Mouse (Mus musculus) frontal cortex, adult 2 months (tissue): Measurements from ENCODE around the gene Ndufv1. TPM values are rescaled to one million over a fixed set of nuclear protein-coding genes. Genes with fewer than 3 reads are reported as not detected.
"Not testable (repeated sequence)": the region's sequence is repeated elsewhere in the genome, so short reads cannot be mapped to it uniquely, and the experiment has no call there.

ENCODE experiments used
- DNase-seq, 2 experiments: peaks; one replicate each; pipeline ENCODE4 v3.0.0; 2022; ENCODE audit warnings: low spot score in 1 of 2; ENCODE audit errors: extremely low spot score in 1 of 2
- polyA plus RNA-seq: library from polyadenylated mRNA; depleted of rRNA; stranded (reverse); fragments of >200 nt; gene quantifications from 2 replicates; pipeline ENCODE4 v1.2.3, GENCODE M21; 2012

Gene Ndufv1
- polyA plus RNA-seq, 1 experiment: 270 TPM

DNA sequence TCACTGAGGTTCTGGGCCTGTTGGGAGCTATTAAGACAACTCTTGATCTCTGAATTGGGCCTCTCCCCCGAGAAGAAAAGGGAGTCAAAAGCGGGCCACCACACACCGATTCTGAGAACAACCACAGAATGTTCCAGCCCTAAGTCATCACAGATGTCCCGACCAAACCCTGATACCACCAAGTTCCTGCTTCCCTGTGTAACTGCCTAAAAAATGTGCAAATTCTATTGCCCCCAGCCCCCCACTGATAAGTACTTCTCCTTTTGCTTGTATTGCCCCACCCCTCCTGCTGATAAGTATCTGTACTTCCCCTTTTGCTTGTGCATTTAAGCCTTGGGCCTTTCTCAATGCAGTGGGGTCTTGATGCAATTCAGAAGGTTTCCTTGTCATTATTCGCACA, 31.5 kb upstream of the Ndufv1 start:
- not testable (repeated sequence) for DNase-seq

DNA sequence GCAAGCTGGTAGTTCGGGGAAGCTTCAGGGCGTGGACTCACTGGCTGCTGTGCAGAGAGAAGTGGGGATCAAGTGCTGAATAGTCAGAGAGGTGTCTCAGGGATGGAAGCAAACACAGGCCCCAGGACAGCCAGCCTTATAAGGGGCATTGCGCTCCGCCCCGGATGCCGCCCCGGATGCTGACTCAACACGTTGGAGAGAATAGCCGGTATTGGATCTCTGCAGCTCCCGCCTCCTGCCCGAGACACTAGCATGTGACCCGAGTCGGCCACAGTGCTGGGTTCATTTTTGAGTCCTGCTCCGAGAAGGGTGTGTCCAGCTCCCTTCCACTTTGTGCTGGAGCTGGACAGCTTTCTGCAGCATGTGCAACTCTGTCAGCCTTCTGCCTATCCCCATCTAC, 29.5 kb upstream of the Ndufv1 start:
- no peak for DNase-seq

DNA sequence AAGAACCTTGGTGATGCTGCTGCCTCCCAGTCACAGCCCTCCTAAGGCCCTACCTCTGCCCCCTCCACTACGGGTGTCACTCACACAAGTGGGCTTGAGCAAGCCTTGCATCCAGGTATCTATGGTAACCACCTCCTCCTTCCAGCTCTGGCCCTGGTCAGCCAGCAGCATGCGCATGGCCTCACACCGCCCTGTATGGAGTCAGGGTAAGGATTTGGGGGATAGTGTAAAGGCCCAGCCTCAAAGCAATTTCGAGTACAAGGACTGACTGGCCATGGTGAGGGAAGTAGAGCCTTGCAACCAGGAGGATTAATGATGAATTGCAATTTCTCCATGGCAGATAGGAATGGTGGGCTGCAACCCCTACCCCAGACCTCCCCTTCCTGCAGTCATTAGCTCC, 28.9 kb upstream of the Ndufv1 start:
- DNase-seq: not testable (repeated sequence)

DNA sequence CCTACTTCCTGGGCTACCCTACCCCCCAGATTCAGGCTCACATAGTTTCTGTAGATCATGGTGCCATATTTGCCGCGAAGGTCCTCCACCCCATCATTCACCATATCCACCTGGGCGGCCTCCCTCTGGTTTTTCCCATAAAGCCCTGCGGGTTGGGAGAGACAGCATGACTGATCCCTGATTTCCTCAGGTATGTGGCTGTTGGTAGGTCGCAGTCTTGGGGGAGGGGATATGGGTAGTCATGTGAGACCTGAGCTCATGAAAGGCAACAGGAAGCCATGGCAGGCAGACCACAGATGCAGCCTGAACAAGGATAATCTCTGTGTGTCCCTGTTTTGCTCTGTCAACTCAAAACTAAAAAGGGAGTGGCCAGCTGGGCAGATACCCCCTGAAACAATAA, 28.3 kb upstream of the Ndufv1 start:
- DNase-seq: not testable (repeated sequence)

DNA sequence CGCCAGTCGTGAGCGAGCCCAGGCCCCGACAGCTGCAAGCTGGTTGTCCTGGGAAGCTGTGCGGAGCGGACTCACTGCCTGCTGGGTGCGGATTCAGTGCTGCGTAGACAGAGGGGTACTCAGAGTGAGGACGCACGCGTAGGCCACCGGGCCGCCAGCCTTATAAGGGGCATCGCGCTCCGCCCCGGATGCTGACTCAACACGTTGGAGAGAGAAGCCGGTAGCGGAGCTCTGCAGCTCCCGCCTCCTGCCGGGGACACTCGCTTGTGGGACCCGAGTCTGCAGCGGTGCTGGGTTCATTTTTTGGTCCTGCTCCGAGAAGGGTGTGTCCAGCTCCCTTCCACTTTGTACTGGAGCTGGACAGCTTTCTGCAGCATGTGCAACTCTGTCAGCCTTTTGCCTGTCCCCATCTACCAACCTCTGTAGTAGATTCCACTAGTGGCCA, 25.2 kb upstream of the Ndufv1 start, which contains the start of gene Gstp1:
TSS of gene Gstp1 (minus strand) at position 198 of the 445 bp plus-strand sequence.
- peak; percentile 72 to 92 for DNase-seq

DNA sequence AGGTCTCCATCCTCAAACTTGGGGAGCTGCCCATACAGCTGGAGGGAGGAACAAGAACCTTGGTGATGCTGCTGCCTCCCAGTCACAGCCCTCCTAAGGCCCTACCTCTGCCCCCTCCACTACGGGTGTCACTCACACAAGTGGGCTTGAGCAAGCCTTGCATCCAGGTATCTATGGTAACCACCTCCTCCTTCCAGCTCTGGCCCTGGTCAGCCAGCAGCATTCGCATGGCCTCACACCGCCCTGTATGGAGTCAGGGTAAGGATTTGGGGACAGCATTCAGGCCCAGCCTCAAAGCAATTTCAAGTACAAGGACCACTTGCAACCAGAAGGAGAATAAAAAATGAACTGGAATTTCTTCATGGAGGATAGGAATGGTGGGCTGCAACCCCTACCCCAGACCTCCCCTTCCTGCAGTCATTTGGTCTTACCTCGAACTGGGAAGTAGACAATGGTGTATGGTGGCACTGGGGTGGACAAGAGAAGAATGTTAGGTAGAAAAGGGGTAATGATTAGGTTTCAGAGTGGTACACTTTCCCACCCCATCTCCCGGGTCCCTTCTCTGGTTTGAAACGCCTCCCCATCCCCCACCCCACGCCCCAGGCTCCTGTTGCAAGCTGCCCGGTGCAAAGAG, 24.7 kb upstream of the Ndufv1 start:
- DNase-seq: not testable (repeated sequence)

DNA sequence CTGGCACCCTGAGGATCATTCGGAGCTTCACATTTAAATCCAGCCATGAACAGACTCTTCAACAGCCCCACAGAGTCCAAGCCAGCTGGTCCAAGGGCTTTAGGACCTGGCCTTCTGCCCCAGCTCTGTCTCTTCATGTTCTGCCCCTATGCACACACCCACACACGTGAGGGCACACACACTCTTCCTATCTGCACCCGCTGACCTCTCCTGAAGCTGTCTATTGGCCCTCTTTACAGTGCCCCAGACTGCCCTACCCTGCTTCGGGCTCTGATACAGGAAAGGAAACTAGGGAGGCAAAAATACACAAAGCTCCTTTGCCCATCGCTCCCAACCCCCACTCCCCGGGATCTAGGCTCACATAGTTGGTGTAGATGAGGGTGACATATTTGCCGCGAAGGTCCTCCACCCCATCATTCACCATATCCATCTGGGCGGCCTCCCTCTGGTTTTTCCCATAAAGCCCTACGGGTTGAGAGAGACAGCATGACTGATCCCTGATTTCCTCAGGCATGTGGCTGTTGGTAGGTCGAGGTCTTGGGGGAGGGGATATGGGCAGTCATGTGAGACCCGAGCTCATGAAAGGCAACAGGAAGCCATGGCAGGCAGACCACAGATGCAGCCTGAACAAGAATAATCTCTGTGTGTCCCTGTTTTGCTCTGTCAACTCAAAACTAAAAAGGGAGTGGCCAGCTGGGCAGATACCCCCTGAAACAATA, 23.9 kb upstream of the Ndufv1 start:
- no peak for DNase-seq

DNA sequence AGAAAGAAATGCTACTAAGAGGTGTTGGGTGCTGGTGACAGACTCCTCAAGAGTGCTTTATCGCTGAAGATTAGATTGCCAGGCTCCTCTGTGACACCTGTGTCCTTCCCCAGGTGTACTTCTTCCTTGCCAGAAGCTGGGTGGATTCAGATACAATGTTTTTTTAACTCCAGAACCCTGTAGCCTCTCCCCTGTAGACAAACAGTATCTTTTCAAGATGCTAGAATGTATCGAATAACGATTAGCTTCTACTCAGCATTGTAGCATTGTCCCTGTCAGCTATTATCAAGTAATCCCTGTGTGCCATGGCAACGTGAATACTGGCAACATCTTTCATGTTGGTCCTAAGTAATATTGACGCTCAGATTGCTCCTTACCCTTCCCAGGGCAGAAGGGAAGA, 21.1 kb upstream of the Ndufv1 start:
- no peak for DNase-seq

DNA sequence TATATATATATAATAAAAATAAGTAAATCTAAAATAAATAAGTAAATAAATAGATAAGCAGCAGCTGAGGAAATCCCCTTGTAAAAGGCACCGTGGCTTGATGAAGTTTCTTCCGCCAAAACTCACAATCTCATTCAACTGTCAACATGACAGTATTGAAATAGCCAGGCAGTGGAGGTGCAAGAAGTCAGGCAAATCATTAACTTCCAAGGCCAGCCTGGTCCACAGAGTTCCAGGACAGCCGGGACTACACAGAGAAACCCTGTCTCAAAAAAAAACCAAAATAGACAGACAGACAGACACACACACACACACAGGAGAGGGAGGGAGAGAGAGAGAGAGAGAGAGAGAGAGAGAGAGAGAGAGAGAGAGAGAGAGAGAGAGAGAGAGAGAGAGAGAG, 20.7 kb upstream of the Ndufv1 start:
- no peak for DNase-seq

DNA sequence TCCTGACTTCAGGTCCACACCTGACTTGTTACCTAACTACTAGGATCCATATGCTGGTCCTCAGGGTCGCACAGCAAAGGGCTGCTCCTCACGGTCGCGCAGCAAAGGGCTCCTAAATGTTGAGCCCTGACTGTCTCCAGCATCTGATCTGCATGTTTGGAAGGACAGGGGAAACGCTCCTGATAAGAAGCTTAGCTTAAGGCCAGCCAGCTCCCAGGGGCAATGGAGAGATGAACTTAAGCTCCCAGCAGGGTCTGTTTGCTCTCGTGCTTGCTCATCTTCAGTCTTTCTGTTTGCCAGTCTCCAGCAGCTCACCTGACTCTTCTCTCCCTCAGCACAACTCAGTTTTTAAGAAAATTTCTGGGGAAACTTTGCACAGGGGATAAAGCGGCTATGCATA, 20.1 kb upstream of the Ndufv1 start:
- no peak for DNase-seq

DNA sequence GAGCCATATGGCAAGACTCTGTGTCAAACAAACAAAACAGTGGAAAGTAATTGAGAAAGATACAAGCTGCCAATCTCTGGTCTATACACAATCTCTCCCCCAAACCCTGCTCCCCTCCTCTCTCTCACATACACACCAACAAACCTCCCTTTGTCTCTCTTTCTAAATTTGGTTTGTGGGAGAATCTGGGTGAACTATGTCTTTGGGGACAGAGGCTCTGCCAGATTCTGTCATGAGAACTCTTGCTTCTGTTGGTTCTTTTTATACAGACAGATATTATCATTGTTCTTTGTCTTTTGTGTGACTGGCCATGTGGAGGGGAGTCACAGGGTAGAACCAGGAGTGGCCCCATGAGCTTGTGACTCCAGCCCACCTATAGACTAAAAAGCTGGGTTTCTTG, 15.0 kb upstream of the Ndufv1 start:
- DNase-seq: no peak

DNA sequence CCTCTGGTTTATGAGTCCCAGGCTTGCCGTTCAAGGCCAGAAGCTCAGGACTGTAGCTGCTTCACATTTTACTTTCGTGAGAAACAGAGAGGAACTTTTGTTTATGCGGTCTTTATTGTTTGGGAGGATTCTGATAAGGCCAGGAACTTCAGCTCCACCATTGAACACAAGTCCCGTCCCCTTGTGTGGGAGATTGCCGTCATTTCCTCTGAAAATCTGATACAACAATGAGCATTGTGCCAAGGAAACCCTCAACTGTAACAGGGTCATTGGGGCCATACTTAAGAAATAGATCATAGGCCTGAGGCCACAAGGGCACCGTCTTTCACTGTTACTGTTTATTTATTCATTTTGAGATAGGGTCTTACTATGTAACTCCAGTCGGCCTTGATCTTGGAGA, 10.6 kb upstream of the Ndufv1 start:
- no peak for DNase-seq

DNA sequence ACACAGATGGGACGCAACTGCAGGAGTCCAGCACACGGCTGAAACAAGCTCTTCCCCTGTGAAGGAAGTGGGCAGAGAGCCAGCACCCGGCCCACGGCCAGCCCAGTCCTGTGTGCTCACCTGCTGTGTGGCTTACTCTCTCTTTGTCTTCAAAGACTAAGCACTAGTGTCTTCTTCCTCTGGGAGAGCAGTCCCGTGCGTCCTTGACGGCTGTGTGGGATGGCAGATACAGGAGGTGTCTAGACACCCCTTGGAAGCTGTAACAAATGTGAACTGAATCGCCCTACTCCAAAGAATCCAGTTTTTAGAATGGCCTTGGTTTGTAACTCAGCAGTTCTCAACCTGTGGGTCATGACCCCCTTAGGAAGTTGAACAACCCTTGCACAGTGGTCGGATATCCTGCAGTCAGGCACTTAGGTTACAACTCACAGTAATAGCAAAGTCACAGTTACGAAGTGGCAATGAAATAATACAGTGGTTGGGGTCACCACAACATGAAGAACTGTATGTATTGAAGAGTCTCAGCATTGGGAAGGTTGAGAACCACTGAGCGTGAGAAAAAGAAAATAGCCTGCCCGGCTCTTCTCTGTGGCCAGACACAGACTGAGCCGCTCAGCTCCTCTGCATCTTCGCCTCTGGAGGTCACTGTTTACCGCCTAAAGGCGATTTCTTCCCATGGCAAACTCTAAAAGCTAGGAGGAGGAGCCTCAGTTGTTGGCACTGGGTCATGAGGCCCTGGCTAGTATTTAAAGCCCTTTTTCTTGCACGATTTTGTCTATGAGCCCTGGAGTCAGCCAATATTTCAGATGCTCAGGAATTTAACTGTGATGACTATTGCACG, 6.4 kb upstream of the Ndufv1 start:
- peak; percentile 56 to 90 for DNase-seq

DNA sequence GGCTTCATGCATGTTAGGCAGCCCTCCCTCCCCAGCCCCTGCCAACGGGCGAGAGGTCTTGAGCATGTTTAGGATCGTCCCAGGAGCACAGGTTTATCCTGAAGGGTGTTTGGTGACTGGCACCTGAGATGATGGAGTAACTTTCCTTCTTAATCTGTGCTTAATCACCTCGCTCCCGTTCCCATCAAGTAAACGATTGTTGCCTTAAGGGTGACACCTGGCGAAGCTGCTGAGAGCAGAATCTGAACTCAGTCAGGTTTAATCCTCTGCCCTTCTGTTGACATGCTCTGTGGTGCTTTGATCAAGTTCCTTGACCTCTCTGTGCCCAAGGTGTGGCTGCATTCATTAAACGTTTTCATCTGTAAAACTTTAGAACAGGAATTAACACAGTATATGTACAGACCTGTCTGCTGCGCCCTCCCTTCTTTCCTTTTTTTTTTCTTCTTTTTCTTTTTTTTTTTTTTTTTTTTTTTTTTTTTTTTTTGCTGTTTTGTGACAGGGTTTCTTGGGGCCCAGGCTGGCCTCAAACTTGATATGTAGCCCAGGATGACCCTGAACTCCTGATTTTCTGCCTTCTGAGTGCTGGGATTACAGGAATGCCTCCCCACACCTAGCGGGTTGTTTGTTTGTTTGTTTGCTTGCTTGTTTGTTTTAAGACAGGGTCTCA, 5.4 kb upstream of the Ndufv1 start:
- DNase-seq: no peak

DNA sequence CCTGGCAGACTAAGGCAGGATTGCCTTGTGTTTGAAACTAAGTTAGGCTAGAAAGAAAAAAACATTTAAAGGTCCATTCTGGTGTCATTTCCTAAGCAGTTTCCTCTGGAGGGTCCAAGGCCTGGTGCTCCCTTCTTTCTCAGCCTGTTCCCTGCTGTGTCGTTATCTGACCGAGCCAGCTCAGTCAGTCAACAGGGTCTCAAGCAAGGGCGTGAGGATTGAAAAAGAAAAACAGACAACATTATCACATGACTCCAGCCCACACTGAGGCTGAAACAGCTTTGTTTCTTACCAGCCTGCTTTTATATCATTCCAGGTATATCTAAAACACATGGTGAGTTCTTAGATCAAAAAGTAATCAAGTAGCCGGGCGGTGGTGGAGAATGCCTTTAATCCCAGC, 3.0 kb upstream of the Ndufv1 start:
- no peak for DNase-seq

DNA sequence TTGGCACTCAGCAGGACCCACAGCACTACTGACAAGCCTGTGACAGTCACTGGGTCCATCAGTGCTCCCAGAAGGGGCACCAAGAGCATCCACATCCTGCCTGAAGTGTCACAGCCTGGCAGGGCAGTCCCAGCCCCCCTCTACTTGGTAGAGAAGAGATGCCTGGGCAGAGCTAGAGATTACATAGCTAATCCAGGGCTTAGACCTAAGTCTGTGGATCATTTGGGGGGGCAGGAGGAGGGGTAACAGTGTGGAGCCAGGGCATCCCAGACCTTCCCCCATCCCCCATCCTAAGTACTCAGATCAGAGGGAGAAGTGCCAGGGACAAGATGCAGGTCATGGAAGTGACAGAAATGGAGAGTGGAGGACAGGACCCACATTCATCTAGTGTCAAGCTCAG, 2.2 kb upstream of the Ndufv1 start:
- DNase-seq: no peak

DNA sequence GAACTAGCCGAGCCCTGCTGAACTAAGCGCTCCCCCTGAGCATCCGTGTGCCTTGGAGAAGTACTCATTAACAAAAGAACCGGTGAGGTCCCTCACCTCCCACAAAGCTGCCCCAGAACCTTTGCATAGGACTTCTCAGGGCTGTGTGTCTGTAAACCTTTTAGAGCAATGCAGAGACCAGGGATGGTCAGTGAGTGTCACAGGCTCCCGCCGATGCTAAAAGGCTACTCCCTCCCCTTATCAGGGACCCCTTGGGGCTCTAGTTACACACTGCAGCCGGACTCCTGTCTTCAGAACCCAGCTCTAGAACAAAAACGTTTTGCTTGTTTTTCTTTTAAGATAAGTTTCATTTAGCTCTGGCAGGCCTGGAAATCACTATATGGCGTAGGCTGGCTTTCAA, 460 bp upstream of the Ndufv1 start:
- DNase-seq: no peak

DNA sequence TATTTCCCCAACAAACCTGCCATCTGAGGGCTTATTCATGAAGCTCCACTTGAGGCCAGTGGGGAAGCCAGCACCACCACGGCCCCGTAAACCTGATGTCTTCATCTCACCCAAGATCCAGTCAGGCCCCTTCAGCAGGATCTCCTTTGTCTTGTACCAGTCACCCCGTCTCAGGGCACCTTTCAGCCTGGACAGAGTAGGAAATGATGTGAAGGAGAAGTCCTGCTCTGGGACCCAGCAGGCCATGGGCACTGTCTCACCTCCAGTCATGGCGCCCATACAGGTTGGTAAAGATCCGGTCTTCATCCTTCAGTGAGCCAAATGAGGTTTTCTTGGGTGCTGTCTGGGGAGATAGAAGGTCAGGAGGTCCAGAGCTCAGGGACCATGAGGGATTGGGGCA, 1.5 kb downstream of the Ndufv1 start:
- no peak for DNase-seq

DNA sequence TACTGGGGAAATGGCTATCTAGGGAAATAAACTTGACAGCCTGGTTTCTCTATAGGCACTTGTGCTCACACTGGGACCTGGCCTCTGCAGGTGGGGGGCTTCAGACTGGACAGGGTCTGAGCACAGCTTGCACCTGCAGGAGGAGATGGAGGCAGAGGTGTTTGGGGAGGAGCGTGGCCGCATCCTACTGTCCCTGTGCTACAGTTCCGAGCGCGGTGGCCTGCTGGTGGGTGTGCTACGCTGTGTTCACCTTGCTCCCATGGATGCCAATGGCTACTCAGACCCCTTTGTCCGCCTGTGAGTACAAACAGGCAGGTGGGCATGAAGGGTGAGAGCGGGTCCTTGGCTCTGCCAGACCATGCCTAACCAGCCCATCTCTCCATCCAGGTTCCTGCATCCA, 6.6 kb downstream of the Ndufv1 start:
- no peak for DNase-seq

DNA sequence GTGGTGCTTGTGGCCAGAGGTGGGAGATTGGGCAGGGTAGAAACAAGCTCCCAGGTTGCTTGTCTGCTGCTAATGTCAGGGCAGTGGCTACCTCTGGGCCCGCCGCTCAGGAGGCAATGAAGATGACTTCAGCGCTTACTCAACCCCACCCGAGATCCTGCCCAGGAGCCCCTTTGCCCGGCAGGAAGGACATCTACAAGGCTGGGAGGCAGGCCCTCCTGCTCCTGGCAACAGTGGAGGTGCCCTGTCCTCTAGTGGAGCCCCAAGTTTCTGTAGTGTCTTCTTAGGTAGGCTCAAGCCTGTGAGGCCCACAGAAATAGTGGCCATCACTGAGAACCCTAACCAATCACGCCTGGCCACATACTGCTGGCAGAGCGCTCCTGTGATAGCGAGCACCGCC, 7.5 kb downstream of the Ndufv1 start:
- no peak for DNase-seq

DNA sequence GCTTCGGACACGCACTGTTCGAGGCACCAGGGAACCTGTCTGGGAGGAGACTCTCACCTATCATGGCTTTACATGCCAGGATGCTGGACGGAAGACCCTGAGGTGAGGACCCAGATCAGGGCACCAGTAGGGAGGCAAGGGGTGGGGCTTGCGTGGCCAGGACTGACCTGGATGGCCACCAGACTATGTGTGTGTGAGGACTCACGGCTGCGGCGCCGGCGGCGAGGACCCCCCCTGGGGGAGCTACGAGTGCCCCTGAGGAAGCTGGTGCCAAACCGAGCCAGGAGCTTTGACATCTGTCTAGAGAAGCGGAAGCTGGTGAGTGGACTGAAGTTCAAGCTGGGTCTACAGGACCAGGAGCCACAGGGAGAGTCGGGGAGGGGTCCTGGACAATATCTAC, 8.3 kb downstream of the Ndufv1 start:
- no peak for DNase-seq
